Mouse (Mus musculus): Measurements from ENCODE around the gene Slc35g2.

GRCm38 (mm10) chr9:100532847-100533505 is 37.9 kb downstream of the Slc35g2 start:
- TF ChIP-seq CTCF (IDR thresholded peaks at IDR 0.05): no peak
- TF ChIP-seq POLR2A (IDR thresholded peaks at IDR 0.05; ENCODE audit: insufficient read depth, low read depth, low read length): no peak

All from heart, adult 2 months (tissue).